Mouse (Mus musculus): Measurements from ENCODE around the gene Disp1. TPM values are rescaled to one million over a fixed set of nuclear protein-coding genes. Genes with fewer than 3 reads are reported as not detected.

The Disp1 gene
- polyA plus RNA-seq, 1 experiment from 2014 or later: 3.5 TPM

GRCm38 (mm10) chr1:183212757-183213211 is 8.5 kb downstream of the Disp1 start:
- Histone ChIP-seq H3K9ac (replicated peaks; ENCODE audit: low read depth) (no peak overlapping the region), H3K9me3 (ENCODE audit: low read length) (no peaks in the 10 kb centered on the region), H3K27me3 (replicated peaks; ENCODE audit: insufficient read depth, low read length) (no peaks in the 10 kb centered on the region), H3K27ac (ENCODE audit: low read length) (no peak overlapping the region), H3K4me3 (ENCODE audit: low read depth, low read length) (no peak overlapping the region), H3K4me1 (ENCODE audit: insufficient read depth, low read depth, low read length) (no peaks in the 10 kb centered on the region), H3K36me3 (ENCODE audit: insufficient read depth, low read length) (no peaks in the 10 kb centered on the region), H3K4me2 (replicated peaks; ENCODE audit: low read depth, low read length) (no peak overlapping the region)
- TF ChIP-seq EP300 (IDR thresholded peaks at IDR 0.05) (no peak), CTCF (IDR thresholded peaks at IDR 0.05) (no peak)
- peak; percentile 16 for DNase-seq (ENCODE audit: low spot score)
- ATAC-seq: no peak
- 58% methylated on average over 6 of the region's 6 CpGs for WGBS

GRCm38 (mm10) chr1:183210115-183210514 is 11.2 kb downstream of the Disp1 start:
- H3K4me2 ChIP-seq (replicated peaks; ENCODE audit: low read depth, low read length): no peak overlapping the region
- TF ChIP-seq EP300 (IDR thresholded peaks at IDR 0.05) (no peak), CTCF (IDR thresholded peaks at IDR 0.05) (no peak)
- H3K4me3 ChIP-seq (ENCODE audit: low read depth, low read length): no peak overlapping the region
- no peaks in the 10 kb centered on the region for H3K9me3 ChIP-seq (ENCODE audit: low read length)
- no peaks in the 10 kb centered on the region for H3K27me3 ChIP-seq (replicated peaks; ENCODE audit: insufficient read depth, low read length)
- H3K9ac ChIP-seq (replicated peaks; ENCODE audit: low read depth): no peak overlapping the region
- H3K36me3 ChIP-seq (ENCODE audit: insufficient read depth, low read length): no peaks in the 10 kb centered on the region
- DNase-seq (ENCODE audit: low spot score): no peak
- H3K4me1 ChIP-seq (ENCODE audit: insufficient read depth, low read depth, low read length): no peaks in the 10 kb centered on the region
- WGBS: 86% methylated on average over 8 of the region's 8 CpGs
- ATAC-seq: peak; percentile 32; the same call in 1 of the 2 replicates
- no peak overlapping the region for H3K27ac ChIP-seq (ENCODE audit: low read length)

- Histone ChIP-seq H3K4me2 (replicated peaks; ENCODE audit: low read depth, low read length) (no peak overlapping the region), H3K4me1 (ENCODE audit: insufficient read depth, low read depth, low read length) (no peaks in the 10 kb centered on the region), H3K27ac (ENCODE audit: low read length) (no peak overlapping the region), H3K27me3 (replicated peaks; ENCODE audit: insufficient read depth, low read length) (no peaks in the 10 kb centered on the region), H3K9ac (replicated peaks; ENCODE audit: low read depth) (no peak overlapping the region), H3K4me3 (ENCODE audit: low read depth, low read length) (no peak overlapping the region), H3K9me3 (ENCODE audit: low read length) (no peaks in the 10 kb centered on the region), H3K36me3 (ENCODE audit: insufficient read depth, low read length) (no peaks in the 10 kb centered on the region)
- DNase-seq (ENCODE audit: low spot score): no peak
- no peak for ATAC-seq
- no peak for TF ChIP-seq EP300 (IDR thresholded peaks at IDR 0.05)
- no peak for TF ChIP-seq CTCF (IDR thresholded peaks at IDR 0.05)
- 73% methylated on average over 6 of the region's 6 CpGs for WGBS
Observed at GRCm38 (mm10) chr1:183207623-183208022, 13.7 kb downstream of the Disp1 start.

GRCm38 (mm10) chr1:183207141-183207540 is 14.2 kb downstream of the Disp1 start:
- H3K9ac ChIP-seq (replicated peaks; ENCODE audit: low read depth): no peak overlapping the region
- DNase-seq (ENCODE audit: low spot score) (no peak), ATAC-seq (no peak)
- WGBS: 80% methylated on average over 3 of the region's 3 CpGs
- TF ChIP-seq EP300 (IDR thresholded peaks at IDR 0.05) (no peak), CTCF (IDR thresholded peaks at IDR 0.05) (no peak)
- H3K4me3 ChIP-seq (ENCODE audit: low read depth, low read length): no peak overlapping the region
- H3K4me1 ChIP-seq (ENCODE audit: insufficient read depth, low read depth, low read length): no peaks in the 10 kb centered on the region
- no peak overlapping the region for H3K27ac ChIP-seq (ENCODE audit: low read length)
- no peaks in the 10 kb centered on the region for H3K9me3 ChIP-seq (ENCODE audit: low read length)
- no peaks in the 10 kb centered on the region for H3K27me3 ChIP-seq (replicated peaks; ENCODE audit: insufficient read depth, low read length)
- H3K36me3 ChIP-seq (ENCODE audit: insufficient read depth, low read length): no peaks in the 10 kb centered on the region
- H3K4me2 ChIP-seq (replicated peaks; ENCODE audit: low read depth, low read length): no peak overlapping the region

- H3K4me2 ChIP-seq (replicated peaks; ENCODE audit: low read depth, low read length): no peak overlapping the region
- H3K36me3 ChIP-seq (ENCODE audit: insufficient read depth, low read length): no peaks in the 10 kb centered on the region
- H3K4me1 ChIP-seq (ENCODE audit: insufficient read depth, low read depth, low read length): no peaks in the 10 kb centered on the region
- TF ChIP-seq EP300 (IDR thresholded peaks at IDR 0.05) (no peak), CTCF (IDR thresholded peaks at IDR 0.05) (no peak)
- H3K27ac ChIP-seq (ENCODE audit: low read length): no peak overlapping the region
- no peaks in the 10 kb centered on the region for H3K27me3 ChIP-seq (replicated peaks; ENCODE audit: insufficient read depth, low read length)
- 88% methylated on average over 5 of the region's 5 CpGs for WGBS
- no peak overlapping the region for H3K9ac ChIP-seq (replicated peaks; ENCODE audit: low read depth)
- H3K9me3 ChIP-seq (ENCODE audit: low read length): no peaks in the 10 kb centered on the region
- no peak overlapping the region for H3K4me3 ChIP-seq (ENCODE audit: low read depth, low read length)
- no peak for DNase-seq (ENCODE audit: low spot score)
- ATAC-seq: no peak
Observed at GRCm38 (mm10) chr1:183200926-183201325, 20.4 kb downstream of the Disp1 start.

GRCm38 (mm10) chr1:183194763-183195162 is 26.6 kb downstream of the Disp1 start:
- WGBS: 93% methylated on average over 18 of the region's 18 CpGs
- H3K27me3 ChIP-seq (replicated peaks; ENCODE audit: insufficient read depth, low read length): no peaks in the 10 kb centered on the region
- H3K4me3 ChIP-seq (ENCODE audit: low read depth, low read length): no peak overlapping the region
- H3K9ac ChIP-seq (replicated peaks; ENCODE audit: low read depth): no peak overlapping the region
- no peaks in the 10 kb centered on the region for H3K36me3 ChIP-seq (ENCODE audit: insufficient read depth, low read length)
- TF ChIP-seq EP300 (IDR thresholded peaks at IDR 0.05) (no peak), CTCF (IDR thresholded peaks at IDR 0.05) (no peak)
- H3K4me2 ChIP-seq (replicated peaks; ENCODE audit: low read depth, low read length): peak overlapping the region; percentile 37; the same call in 1 of the 2 replicates
- no peaks in the 10 kb centered on the region for H3K4me1 ChIP-seq (ENCODE audit: insufficient read depth, low read depth, low read length)
- no peak for DNase-seq (ENCODE audit: low spot score)
- no peak overlapping the region for H3K27ac ChIP-seq (ENCODE audit: low read length)
- ATAC-seq: no peak
- no peaks in the 10 kb centered on the region for H3K9me3 ChIP-seq (ENCODE audit: low read length)

GRCm38 (mm10) chr1:183194151-183194550 is 27.2 kb downstream of the Disp1 start:
- WGBS: 25% methylated on average over 5 of the region's 5 CpGs

More at GRCm38 (mm10) chr1:183194151-183194550, 27.2 kb downstream of the Disp1 start:
- ATAC-seq: no peak
- H3K4me1 ChIP-seq (ENCODE audit: insufficient read depth, low read depth, low read length): no peaks in the 10 kb centered on the region
- H3K9ac ChIP-seq (replicated peaks; ENCODE audit: low read depth): no peak overlapping the region
- H3K36me3 ChIP-seq (ENCODE audit: insufficient read depth, low read length): no peaks in the 10 kb centered on the region
- TF ChIP-seq CTCF (IDR thresholded peaks at IDR 0.05) (no peak), EP300 (IDR thresholded peaks at IDR 0.05) (no peak)
- H3K27me3 ChIP-seq (replicated peaks; ENCODE audit: insufficient read depth, low read length): no peaks in the 10 kb centered on the region
- DNase-seq (ENCODE audit: low spot score): peak; percentile 45
- peak overlapping the region; percentile 37 for H3K4me2 ChIP-seq (replicated peaks; ENCODE audit: low read depth, low read length)
- H3K27ac ChIP-seq (ENCODE audit: low read length): no peak overlapping the region
- no peaks in the 10 kb centered on the region for H3K9me3 ChIP-seq (ENCODE audit: low read length)
- 0 out of 2 replicates have a peak overlapping the region, but pooled peaks have one; percentile 8 for H3K4me3 ChIP-seq (ENCODE audit: low read depth, low read length)

Measured in lung, postnatal 0 days (tissue).